Mouse (Mus musculus) heart, adult 11 months (tissue): ENCODE results near the gene Elmo1.

Source experiments
- DNase-seq: peaks from one replicate; pipeline ENCODE4 v3.0.0; 2022

Elmo1 gene

GRCm38 (mm10) chr13:20164837-20165236 is 74.4 kb downstream of the Elmo1 start:
- DNase-seq, result no peak

GRCm38 (mm10) chr13:20173987-20174654 is 83.7 kb downstream of the Elmo1 start:
- peak; percentile 98 for DNase-seq

- DNase-seq, result peak; percentile 77
Measured at GRCm38 (mm10) chr13:20174655-20175280, 84.4 kb downstream of the Elmo1 start.

GRCm38 (mm10) chr13:20180738-20181137 is 90.3 kb downstream of the Elmo1 start:
- peak; percentile 77 for DNase-seq

- DNase-seq, result peak; percentile 98
Measured at GRCm38 (mm10) chr13:20181321-20181720, 90.9 kb downstream of the Elmo1 start.

GRCm38 (mm10) chr13:20182239-20182825 is 91.9 kb downstream of the Elmo1 start:
- DNase-seq, result peak; percentile 96

GRCm38 (mm10) chr13:20183512-20184238 is 93.3 kb downstream of the Elmo1 start:
- DNase-seq, result peak; percentile 93

GRCm38 (mm10) chr13:20184239-20185033 is 94.0 kb downstream of the Elmo1 start:
- DNase-seq, result peak; percentile 94

- peak; percentile 95 for DNase-seq
Measured at GRCm38 (mm10) chr13:20185034-20185846, 94.8 kb downstream of the Elmo1 start.

GRCm38 (mm10) chr13:20185847-20186213 is 95.4 kb downstream of the Elmo1 start:
- no peak for DNase-seq

GRCm38 (mm10) chr13:20187647-20188046 is 97.3 kb downstream of the Elmo1 start:
- peak; percentile 93 for DNase-seq

- no peak for DNase-seq
Measured at GRCm38 (mm10) chr13:20192009-20192584, 101.7 kb downstream of the Elmo1 start.

GRCm38 (mm10) chr13:20200582-20200981 is 110.2 kb downstream of the Elmo1 start:
- peak; percentile 90 for DNase-seq

GRCm38 (mm10) chr13:20202617-20203016 is 112.2 kb downstream of the Elmo1 start:
- DNase-seq, result no peak

GRCm38 (mm10) chr13:20204165-20204564 is 113.8 kb downstream of the Elmo1 start:
- DNase-seq, result peak; percentile 86

- DNase-seq, result peak; percentile 94
Measured at GRCm38 (mm10) chr13:20205007-20205745, 114.8 kb downstream of the Elmo1 start.

GRCm38 (mm10) chr13:20205746-20206145 is 115.3 kb downstream of the Elmo1 start:
- no peak for DNase-seq

GRCm38 (mm10) chr13:20207126-20207525 is 116.7 kb downstream of the Elmo1 start:
- DNase-seq, result peak; percentile 94

GRCm38 (mm10) chr13:20207950-20208642 is 117.7 kb downstream of the Elmo1 start:
- peak; percentile 96 for DNase-seq

GRCm38 (mm10) chr13:20208867-20209266 is 118.5 kb downstream of the Elmo1 start:
- no peak for DNase-seq
